Mouse (Mus musculus) cerebellum, adult 2 months (tissue): ENCODE data around the gene Txndc16. TPM values are rescaled to one million over a fixed set of nuclear protein-coding genes. Genes with fewer than 3 reads are reported as not detected.

Experiments used
- DNase-seq, 2 experiments: peaks; one replicate each; pipeline ENCODE4 v3.0.0; 2021
- H3K27ac ChIP-seq: fragments of 200-500 bp; 2 replicates; pipeline ENCODE4 v1.5.1; 2012; ENCODE audit warnings: low read length, control low read depth, inconsistent platforms; ENCODE audit not compliant: insufficient read depth
- H3K27me3 ChIP-seq: fragments of 200-500 bp; 2 replicates; pipeline ENCODE4 v1.6.1; 2012; ENCODE audit warnings: inconsistent platforms, mild to moderate bottlenecking, low read length, moderate library complexity; ENCODE audit not compliant: control insufficient read depth, insufficient read depth
- H3K4me1 ChIP-seq: fragments of 200-500 bp; 2 replicates; pipeline ENCODE4 v1.6.1; 2011; ENCODE audit warnings: low read length; ENCODE audit not compliant: control insufficient read depth, insufficient read depth
- H3K4me3 ChIP-seq: fragments of 200-500 bp; replicated peaks from 2 replicates; pipeline ENCODE3; 2011; ENCODE audit warnings: mild to moderate bottlenecking, low read depth, low read length, control low read depth; ENCODE audit not compliant: insufficient read depth
- CTCF ChIP-seq: fragments of 200-500 bp; IDR thresholded peaks from 2 replicates; pipeline ENCODE4 v1.5.1; 2011; ENCODE audit warnings: low read depth, mild to moderate bottlenecking, control low read depth, low read length, moderate library complexity, borderline replicate concordance; ENCODE audit not compliant: insufficient read depth
- POLR2A ChIP-seq: fragments of 200-500 bp; IDR thresholded peaks from 2 replicates; pipeline ENCODE4 v1.6.1; 2011; ENCODE audit warnings: low read length, control low read depth, borderline replicate concordance; ENCODE audit not compliant: insufficient read depth
- WGBS: fragments of 180-500 bp; shearing (Covaris S2); methylation state at CpG from one replicate; pipeline ENCODE4 v1.1.7; 2018; 5-methylcytosine and 5-hydroxymethylcytosine counted together
- polyA plus RNA-seq: library from polyadenylated mRNA; depleted of rRNA; stranded (reverse); fragments of >200 nt; gene quantifications from 2 replicates; pipeline ENCODE4 v1.2.3, GENCODE M21; 2012; rRNA removed

Gene Txndc16
- 42.6 and 45.2 TPM in 2 replicates for polyA plus RNA-seq

DNA sequence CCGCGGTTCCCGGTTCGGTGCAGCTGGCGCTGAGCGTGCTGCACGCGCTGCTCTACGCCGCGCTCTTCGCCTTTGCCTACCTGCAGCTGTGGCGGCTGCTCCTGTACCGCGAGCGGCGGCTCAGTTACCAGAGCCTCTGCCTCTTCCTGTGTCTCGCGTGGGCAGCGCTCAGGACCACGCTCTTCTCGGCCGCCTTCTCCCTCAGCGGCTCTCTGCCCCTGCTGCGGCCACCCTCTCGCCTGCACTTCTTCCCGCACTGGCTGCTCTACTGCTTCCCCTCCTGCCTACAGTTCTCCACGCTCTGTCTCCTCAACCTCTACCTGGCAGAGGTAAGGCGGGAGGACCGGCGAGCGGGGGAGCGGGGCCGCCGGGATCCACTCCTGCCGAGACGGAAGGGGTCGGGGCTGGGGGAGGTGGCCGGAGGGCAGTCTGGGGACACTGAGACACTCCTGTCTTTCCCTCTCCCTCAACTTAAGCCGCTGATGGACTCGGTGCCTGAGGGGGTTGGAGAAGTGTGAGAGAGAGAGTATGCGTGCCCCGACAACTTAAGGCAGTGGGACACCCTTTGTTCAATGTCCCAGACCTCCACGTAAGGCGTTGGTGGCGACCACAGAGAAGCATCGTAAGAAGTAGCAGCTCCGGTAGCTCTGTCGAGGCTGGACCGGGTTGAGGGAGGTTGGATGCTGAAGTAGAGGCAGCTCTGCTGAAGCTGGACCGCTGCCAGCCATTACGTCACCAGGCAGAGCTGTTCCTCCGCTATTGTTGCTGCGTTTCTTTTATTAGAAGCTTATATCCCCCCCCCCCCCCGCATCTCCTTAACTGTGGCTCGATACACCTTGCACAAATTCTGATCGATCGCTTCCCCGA is at the start of gene Txndc16:
Gene Txndc16 (minus strand): TSS at position 239 of the 867 bp plus-strand sequence.
- peaks cover 13% of the 10 kb centered on the region for H3K4me1 ChIP-seq
- no peak for TF ChIP-seq CTCF
- TF ChIP-seq POLR2A = peak; percentile 82
- H3K27ac ChIP-seq = peak within 1 kb of the TSS; percentile 86
- DNase-seq = peak; percentile 93 to 95
- no peaks in the 10 kb centered on the region for H3K27me3 ChIP-seq
- peak within 1 kb of the TSS; percentile 90 for H3K4me3 ChIP-seq
- under 1% methylated on average over 59 of the region's 59 CpGs for WGBS

DNA sequence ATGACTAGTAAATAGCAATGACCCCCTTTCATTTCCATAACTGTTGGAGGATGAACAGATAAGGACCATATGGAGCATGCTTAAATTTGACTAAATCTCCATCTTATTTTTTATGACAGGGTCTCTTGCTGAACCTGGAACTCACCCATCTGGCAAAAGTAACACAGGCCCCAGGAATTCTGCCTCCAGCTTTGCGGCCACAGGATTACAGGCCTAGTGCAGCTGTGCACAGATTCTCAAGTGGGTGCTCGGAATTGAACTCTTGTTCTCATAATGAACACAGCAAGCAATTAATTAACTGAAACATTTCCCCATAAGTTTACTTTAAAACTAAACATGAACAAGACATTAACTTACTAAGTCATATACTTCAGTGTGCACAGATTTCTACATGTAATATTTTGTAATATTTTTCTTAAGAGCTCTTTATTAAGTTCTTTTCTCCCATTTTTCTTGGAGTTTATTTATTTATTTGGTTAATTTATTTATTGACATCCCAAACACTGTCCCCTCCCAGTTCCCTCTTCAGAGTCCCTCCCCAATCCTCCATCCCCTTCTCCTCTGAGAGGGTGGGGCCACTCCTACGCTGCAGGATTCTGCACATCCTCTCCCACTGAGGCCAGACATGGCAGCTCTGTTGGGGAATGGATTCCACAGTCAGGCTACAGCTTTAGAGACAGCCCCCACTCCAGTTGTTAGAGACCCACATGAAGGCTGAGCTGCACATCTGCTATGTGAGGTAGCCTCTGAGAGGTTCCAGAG is 43.9 kb upstream of the Txndc16 start:
- WGBS = 67% methylated on average over 3 of the region's 3 CpGs
- no peaks in the 10 kb centered on the region; the same call in 1 of the 2 replicates for H3K4me1 ChIP-seq
- H3K27me3 ChIP-seq = no peaks in the 10 kb centered on the region
- no peak for DNase-seq
- no peak for TF ChIP-seq POLR2A
- TF ChIP-seq CTCF = no peak
- no peak overlapping the region for H3K4me3 ChIP-seq
- H3K27ac ChIP-seq = no peak overlapping the region

DNA sequence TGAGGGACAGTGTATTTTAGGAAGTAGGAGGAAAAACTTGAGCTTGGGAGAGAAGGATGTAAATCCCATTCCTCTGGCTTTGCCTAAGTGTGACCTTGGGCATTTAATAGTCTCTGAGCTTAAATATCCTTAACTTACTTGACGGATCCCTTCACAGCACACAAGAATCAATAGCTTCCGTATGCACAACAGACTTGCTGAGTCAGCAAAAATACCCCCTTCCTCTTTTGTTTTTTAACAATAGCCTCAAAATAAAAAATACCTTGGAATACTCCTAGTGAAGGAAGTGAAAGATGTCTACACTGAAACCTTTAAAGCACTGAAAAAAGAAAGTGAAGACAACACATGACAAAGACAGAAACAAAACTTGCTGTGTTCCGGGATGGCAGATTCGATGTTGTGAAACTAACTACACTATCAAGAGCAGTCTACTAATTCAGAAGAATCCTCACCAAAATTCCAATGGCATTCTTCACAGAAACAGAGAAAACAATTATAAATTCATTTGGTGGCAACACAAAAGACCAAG is 31.5 kb upstream of the Txndc16 start:
- WGBS = 93% methylated on average over 4 of the region's 4 CpGs

DNA sequence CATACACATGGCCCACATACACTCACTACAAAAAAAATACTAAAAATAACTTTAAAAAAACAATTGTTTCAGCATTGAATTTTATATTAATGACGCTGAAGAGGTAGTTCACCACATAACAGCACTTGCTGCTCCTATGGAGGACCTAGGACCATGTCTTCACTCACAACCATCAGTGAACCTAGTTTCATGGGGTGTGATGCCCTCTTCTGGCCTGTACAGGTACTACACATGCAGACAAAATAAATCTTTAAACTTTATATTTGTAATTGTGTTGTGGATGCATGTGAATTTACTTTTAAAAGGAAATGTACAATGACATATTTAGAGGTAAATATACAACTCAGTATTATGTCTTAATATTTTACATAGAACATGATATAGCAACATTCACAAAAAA is 21.5 kb upstream of the Txndc16 start:
- 64% methylated on average over 1 of the region's 1 CpGs for WGBS
- no peak for DNase-seq

More for the DNA sequence above, 31.5 kb upstream of the Txndc16 start:
- TF ChIP-seq POLR2A = no peak
- no peak for TF ChIP-seq CTCF
- no peak for DNase-seq
- H3K4me3 ChIP-seq = no peak overlapping the region
- no peaks in the 10 kb centered on the region for H3K27me3 ChIP-seq
- no peak overlapping the region for H3K27ac ChIP-seq
- no peaks in the 10 kb centered on the region for H3K4me1 ChIP-seq

DNA sequence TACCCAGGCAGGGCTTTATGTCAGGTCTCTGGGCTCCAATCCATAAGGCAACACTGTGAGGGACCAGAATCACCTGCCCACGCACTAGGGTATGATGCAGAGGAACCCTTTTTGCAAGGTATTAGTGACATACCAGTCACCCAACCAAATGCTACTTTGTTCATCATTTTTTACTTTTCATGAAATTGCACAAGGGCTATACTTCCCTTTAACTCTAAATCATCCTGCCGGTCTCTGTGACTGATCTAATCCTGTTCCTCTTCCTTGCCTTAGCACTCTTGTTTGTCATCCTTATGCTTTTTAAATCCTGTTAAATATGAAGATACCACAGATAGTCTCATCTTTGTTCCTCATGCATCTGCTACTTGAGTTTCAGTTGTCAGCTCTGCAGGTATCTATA is 18.9 kb upstream of the Txndc16 start:
- Histone ChIP-seq H3K4me1 (no peaks in the 10 kb centered on the region), H3K27ac (no peak overlapping the region), H3K27me3 (no peaks in the 10 kb centered on the region), H3K4me3 (no peak overlapping the region)
- 85% methylated on average over 2 of the region's 2 CpGs for WGBS
- no peak for DNase-seq
- no peak for TF ChIP-seq CTCF
- no peak for TF ChIP-seq POLR2A

More for the DNA sequence above, 21.5 kb upstream of the Txndc16 start:
- H3K4me1 ChIP-seq = no peaks in the 10 kb centered on the region
- no peak overlapping the region for H3K27ac ChIP-seq
- TF ChIP-seq POLR2A = no peak
- no peak; the same call in 1 of the 2 replicates for TF ChIP-seq CTCF
- no peak overlapping the region for H3K4me3 ChIP-seq
- H3K27me3 ChIP-seq = no peaks in the 10 kb centered on the region

DNA sequence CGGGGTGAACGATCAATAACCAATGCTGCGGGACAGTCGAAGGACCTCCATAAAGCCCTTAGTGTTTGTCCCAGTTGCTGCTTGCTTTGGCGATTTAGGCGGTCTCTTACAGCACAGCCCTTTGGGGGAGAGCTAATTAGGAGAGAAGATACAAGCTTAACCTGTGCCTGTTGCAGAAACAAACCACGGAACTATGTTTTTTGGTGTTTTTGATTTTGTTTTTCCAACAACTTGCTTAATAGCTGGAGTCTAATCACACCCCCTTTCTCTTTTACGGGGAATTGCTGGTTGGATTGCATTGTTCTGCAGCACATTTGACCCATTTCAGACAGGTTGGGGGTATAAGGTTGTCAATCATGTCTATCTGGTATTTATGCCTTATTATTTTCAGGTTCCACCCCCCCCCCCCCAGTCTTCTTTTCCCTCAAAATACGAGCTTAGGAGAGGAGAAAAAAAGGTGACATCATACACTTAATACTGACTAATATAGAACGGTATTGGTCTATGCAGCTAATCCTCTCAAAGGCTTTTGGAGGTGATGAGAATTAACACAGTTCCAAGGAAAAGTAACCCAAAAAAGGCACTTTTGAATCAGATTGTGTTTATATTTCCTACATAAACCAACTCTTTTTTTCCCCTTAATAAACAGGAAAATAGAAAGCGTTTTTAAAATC is 966 bp upstream of the Txndc16 start:
- no peak for DNase-seq
- peaks cover 13% of the 10 kb centered on the region for H3K4me1 ChIP-seq
- peak overlapping the region; percentile 74 for H3K4me3 ChIP-seq
- TF ChIP-seq POLR2A = no peak
- no peak for TF ChIP-seq CTCF
- peak overlapping the region; percentile 86 for H3K27ac ChIP-seq
- H3K27me3 ChIP-seq = no peaks in the 10 kb centered on the region
- 6% methylated on average over 11 of the region's 11 CpGs for WGBS

DNA sequence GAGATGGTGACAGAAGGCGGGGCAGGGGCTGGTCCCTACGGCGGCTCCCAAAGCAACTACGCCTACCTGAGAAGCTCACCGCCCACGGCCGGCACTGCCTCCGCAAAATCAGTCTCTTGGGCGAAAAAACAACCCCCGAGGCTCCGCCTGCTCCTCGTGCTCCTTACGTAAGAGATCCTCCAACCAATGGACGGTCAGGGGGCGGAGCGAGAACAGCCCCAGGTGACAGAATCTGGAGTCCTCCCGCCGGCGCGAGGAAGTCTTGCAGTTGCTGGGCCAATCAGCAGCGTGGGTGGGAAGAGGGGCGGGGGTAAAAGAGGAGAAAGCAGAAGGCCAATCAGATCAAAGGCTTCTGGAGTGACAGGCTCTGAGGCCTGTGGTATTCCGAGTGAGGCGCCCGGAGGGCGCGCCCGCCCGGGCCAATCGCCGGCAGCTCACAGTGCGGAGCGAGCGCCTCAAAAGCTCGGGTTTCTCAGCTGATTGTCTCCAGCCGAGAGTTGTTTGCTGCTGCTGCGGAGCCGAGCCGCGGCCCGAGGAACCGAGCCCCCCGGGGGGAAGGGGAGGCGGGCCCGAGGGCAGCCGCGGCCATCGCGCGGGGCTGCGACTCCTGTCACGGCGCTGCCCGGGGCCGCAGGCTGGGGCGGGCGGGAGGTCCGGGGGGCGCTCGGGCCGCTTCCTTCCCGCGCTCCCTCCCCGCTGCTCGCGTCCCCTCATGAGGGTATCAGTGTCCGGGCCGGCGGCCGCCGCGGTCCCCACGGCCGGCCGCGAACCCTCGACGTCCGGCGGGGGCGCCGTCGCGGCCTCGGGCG is 643 bp downstream of the Txndc16 start, which contains the start of gene Gpr137c:
Gene Gpr137c (plus strand): TSS at position 437 of the 809 bp plus-strand sequence.
- TF ChIP-seq CTCF (no peak), POLR2A (peak; percentile 85)
- Histone ChIP-seq H3K27ac (peak within 1 kb of the TSS; percentile 78), H3K27me3 (no peaks in the 10 kb centered on the region), H3K4me1 (peaks cover 13% of the 10 kb centered on the region), H3K4me3 (peak within 1 kb of the TSS; percentile 90)
- WGBS = under 1% methylated on average over 75 of the region's 86 CpGs
- DNase-seq = peak; percentile 99 to 100
